Mouse (Mus musculus): ENCODE results near the gene St3gal3.

DNA sequence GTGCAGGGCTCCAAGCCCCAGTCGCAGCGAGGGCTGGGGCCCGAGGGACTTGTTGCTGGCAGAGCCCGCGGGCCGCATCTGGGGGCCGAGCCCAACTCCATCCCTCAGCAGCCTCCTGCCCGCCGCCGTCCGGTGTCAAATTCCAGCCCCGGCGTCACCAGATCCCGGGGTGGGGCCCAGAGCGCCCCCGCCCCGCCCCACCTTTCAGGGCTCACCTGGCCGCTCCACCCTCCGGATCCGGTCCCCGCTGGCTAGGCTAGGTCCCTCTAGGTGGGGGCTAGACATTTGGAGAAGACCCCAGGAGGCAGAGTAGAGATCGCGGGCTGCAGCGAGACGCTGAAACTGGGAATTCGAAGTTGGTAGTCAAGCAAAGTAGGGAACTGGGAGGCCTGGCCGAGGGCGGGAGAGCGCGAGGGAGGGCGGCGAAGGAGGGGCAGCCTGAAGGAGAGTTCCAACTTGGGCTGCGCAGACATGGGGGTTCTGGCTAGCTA is 205.3 kb downstream of the St3gal3 start, which contains the start of gene Artn:
- no peak for TF ChIP-seq POLR2A (IDR thresholded peaks at IDR 0.05; ENCODE audit: low read depth, low read length)
- no peak for TF ChIP-seq CTCF (IDR thresholded peaks at IDR 0.05; ENCODE audit: extremely low read depth, insufficient read depth, insufficient read length, insufficient replicate concordance)
